Mouse (Mus musculus) liver, embryonic 16.5 days (tissue): ENCODE results near the gene Unc119b. TPM values are rescaled to one million over a fixed set of nuclear protein-coding genes. Genes with fewer than 3 reads are reported as not detected.

Experiments used
- ATAC-seq: fragments of 200-750 bp; cut with Nextera tagmentation; 2 replicates; pipeline ENCODE4 v1.8.0; 2017; ENCODE audit warnings: low read depth, mild to moderate bottlenecking, moderate number of reproducible peaks, moderate library complexity
- H3K27ac ChIP-seq: fragments of 300-500 bp; sonication (generic); 2 replicates; pipeline ENCODE4 v1.5.1; 2014; ENCODE audit warnings: mild to moderate bottlenecking, low read length
- H3K27me3 ChIP-seq: fragments of 300-500 bp; sonication (generic); 2 replicates; pipeline ENCODE4 v1.6.1; 2014; ENCODE audit warnings: low read depth, low read length, mixed read lengths; ENCODE audit not compliant: control insufficient read depth, insufficient read depth
- H3K36me3 ChIP-seq: fragments of 300-500 bp; sonication (generic); 2 replicates; pipeline ENCODE4 v1.6.1; 2014; ENCODE audit warnings: mild to moderate bottlenecking; ENCODE audit not compliant: control insufficient read depth, insufficient read depth
- H3K4me1 ChIP-seq: fragments of 300-500 bp; sonication (generic); 2 replicates; pipeline ENCODE4 v1.6.1; 2014; ENCODE audit warnings: low read depth, low read length, mixed read lengths; ENCODE audit not compliant: control insufficient read depth
- H3K4me2 ChIP-seq: fragments of 300-500 bp; sonication (generic); 2 replicates; pipeline ENCODE4 v1.6.1; 2014; ENCODE audit warnings: low read depth, low read length, mixed read lengths
- H3K4me3 ChIP-seq: fragments of 300-500 bp; sonication (generic); 2 replicates; pipeline ENCODE4 v1.5.1; 2014; ENCODE audit warnings: low read depth, mild to moderate bottlenecking, low read length
- H3K9ac ChIP-seq: fragments of 300-500 bp; sonication (generic); 2 replicates; pipeline ENCODE4 v1.6.1; 2014; ENCODE audit warnings: low read depth, low read length
- H3K9me3 ChIP-seq: fragments of 300-500 bp; sonication (generic); replicated peaks from 2 replicates; pipeline ENCODE4 v1.6.1; 2016; ENCODE audit warnings: low read length; ENCODE audit not compliant: control insufficient read depth
- WGBS: fragments of 180-500 bp; shearing (Covaris S2); extraction: QIAGEN DNeasy Blood & Tissue Kit; methylation state at CpG from one replicate; pipeline ENCODE4 v1.1.7; 2014; ENCODE audit not compliant: insufficient replicate concordance; 5-methylcytosine and 5-hydroxymethylcytosine counted together
- polyA plus RNA-seq: library from polyadenylated mRNA; unstranded; fragments of >200 nt; fragmentation: Nextera tagmentation; extraction: Ambion mirVana; gene quantifications from 2 replicates; pipeline ENCODE4 v1.2.1, GENCODE M21; 2015

Unc119b gene
- polyA plus RNA-seq, result 7.7 and 8.1 TPM in 2 replicates

DNA sequence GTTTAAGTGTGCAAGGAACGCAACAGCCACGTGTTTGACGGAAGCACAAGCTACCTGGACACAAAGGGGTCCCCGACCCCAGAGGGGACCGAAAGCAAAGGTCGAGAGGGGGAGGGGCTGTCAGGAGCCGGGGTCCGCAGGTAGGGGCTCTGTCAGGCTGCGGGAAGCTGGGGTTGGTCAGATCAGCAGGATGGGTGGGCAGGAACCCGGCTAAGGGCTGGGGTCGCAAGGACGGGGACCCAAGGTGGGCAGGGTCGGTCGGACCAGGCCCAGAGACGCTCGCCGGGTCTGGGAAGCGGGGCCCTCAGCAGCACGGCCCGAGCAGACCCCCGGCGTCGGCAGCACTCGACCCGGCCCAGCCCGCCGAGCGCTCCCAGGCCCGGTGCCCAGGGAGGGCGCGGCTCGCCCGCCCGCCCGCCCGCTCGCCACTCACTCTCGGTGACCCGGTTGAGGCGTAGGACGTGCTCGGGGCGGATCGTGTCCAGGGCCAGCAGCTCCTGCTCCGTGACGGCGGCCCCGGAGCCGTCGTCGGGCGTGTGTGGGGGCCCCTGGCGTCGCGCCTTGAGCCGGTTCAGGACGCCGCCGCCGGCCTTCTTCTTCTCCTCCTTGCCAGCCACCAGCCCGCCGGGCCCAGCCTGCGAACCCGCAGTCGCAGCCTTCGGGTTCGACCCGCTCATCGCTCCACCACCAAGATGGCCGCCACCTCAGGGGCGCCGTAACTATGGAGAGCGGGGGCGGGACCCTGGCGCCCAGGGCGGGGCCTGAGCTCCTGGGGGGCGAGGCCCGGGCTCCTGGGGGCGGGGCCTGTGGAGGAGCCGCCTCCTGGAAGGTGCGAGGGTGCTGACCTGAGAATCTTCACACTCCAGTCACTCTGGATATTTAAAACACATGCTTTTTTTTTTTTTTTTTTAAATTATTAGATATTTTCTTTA is at the start of gene Unc119b:
Gene Unc119b, minus strand, starts transcription at position 742 of the 932 bp plus-strand sequence.
- Histone ChIP-seq H3K4me3 (peak within 1 kb of the TSS; percentile 79), H3K27ac (peak within 1 kb of the TSS; percentile 14; the same call in 1 of the 2 replicates), H3K9me3 (no peaks in the 10 kb centered on the region), H3K4me1 (peaks cover 8% of the 10 kb centered on the region), H3K36me3 (no peaks in the 10 kb centered on the region), H3K4me2 (peak within 1 kb of the TSS; percentile 93), H3K9ac (peak within 1 kb of the TSS; percentile 74), H3K27me3 (no peaks in the 10 kb centered on the region; the same call in none of the 2 replicates)
- under 1% methylated on average over 72 of the region's 81 CpGs for WGBS
- peak; percentile 95 for ATAC-seq

DNA sequence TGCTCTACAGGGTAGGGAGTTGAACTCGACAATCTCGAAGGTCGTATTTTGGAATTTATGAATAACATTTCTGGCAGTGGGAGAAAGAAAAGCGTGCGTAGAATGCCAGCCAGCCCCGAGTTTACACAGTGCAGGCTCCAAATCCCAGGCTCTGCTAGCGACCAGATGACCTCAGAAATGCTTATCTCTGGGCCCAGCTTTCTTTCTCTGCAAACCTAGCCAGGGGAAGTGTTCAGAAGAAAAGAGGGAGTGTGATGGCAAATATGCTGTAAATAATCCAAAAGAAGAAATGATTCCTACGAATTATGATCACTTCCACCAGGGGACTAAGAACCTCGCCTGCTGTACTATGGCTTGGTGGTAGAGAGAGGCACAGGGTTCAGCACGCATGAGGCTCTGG is 48.7 kb upstream of the Unc119b start:
- Histone ChIP-seq H3K4me1 (peaks cover 6% of the 10 kb centered on the region), H3K27me3 (peaks cover 32% of the 10 kb centered on the region), H3K9me3 (no peaks in the 10 kb centered on the region), H3K36me3 (no peaks in the 10 kb centered on the region), H3K27ac (no peak overlapping the region), H3K4me2 (no peak overlapping the region), H3K4me3 (no peak overlapping the region), H3K9ac (no peak overlapping the region)
- 28% methylated on average over 10 of the region's 10 CpGs for WGBS
- no peak for ATAC-seq

GRCm38 (mm10) chr5:115182925-115183324 is 48.1 kb upstream of the Unc119b start:
- Histone ChIP-seq H3K4me2 (no peak overlapping the region), H3K27ac (no peak overlapping the region), H3K9me3 (no peaks in the 10 kb centered on the region), H3K4me3 (no peak overlapping the region), H3K27me3 (peaks cover 31% of the 10 kb centered on the region), H3K36me3 (no peaks in the 10 kb centered on the region), H3K9ac (no peak overlapping the region), H3K4me1 (peaks cover 6% of the 10 kb centered on the region)
- 51% methylated on average over 8 of the region's 8 CpGs for whole genome bisulfite sequencing
- ATAC-seq, result no peak

DNA sequence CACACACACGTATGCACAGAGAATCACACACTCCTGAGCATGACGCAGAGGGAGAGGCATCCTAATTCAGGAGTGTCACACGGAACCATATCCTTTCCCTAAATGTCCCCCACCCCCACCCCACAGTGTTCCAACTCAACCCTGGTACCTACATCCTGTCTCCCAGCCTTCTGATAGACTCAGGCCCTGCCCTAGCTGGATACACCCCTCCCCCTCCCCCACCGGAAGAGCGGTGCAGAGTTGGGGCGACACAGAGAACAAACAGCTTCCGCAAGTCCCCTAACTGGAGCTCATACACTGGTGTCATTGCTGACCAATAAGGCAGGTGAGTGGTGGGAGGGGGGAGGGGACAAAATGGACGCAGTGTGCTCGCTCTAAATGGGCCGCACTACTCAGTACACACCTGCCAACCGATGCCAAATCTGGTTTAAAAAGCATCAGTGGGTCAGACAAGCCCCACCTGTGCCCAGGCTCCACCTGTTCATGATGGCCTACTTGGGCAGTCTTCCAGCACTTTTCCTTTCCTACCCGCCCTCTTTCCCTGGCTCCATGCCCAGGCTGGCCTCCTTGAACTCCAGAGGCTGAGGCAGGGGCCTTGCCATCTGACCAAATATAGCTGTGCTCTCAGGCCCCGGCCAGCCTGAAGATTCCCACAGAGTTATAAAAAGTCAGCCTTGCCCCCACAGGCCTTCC is 46.6 kb upstream of the Unc119b start:
- ATAC-seq, result no peak
- Histone ChIP-seq H3K27me3 (peaks cover 18% of the 10 kb centered on the region), H3K9ac (no peak overlapping the region), H3K4me2 (no peak overlapping the region), H3K9me3 (no peaks in the 10 kb centered on the region), H3K4me3 (no peak overlapping the region), H3K36me3 (no peaks in the 10 kb centered on the region), H3K4me1 (no peaks in the 10 kb centered on the region; the same call in 1 of the 2 replicates), H3K27ac (no peak overlapping the region)
- WGBS, result 57% methylated on average over 13 of the region's 13 CpGs

DNA sequence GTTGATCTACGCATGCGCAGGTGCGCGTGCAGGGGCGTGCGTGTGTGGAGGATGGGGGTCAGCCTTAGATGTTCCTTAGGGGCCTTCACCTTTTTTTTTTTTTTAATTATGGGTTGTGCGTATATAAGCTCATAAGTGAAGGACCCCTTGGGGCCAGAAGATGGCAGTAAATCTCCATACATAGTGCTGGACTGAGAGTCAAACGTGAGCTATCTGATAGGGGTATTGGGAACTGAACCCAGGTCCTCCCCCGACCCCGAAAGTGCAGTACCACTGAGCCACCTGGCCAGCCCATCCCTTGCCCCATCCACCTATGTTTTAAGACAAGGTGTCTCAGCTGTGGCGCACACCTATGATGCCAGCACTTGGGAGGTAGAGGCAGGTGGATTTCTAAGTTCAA is 44.8 kb upstream of the Unc119b start:
- no peak overlapping the region for H3K4me3 ChIP-seq
- no peak overlapping the region for H3K9ac ChIP-seq
- H3K27me3 ChIP-seq, result peaks cover 10% of the 10 kb centered on the region
- H3K4me1 ChIP-seq, result no peaks in the 10 kb centered on the region; the same call in 1 of the 2 replicates
- H3K9me3 ChIP-seq, result no peaks in the 10 kb centered on the region
- H3K36me3 ChIP-seq, result no peaks in the 10 kb centered on the region
- no peak overlapping the region for H3K4me2 ChIP-seq
- WGBS, result 76% methylated on average over 11 of the region's 11 CpGs
- ATAC-seq, result no peak
- no peak overlapping the region for H3K27ac ChIP-seq

DNA sequence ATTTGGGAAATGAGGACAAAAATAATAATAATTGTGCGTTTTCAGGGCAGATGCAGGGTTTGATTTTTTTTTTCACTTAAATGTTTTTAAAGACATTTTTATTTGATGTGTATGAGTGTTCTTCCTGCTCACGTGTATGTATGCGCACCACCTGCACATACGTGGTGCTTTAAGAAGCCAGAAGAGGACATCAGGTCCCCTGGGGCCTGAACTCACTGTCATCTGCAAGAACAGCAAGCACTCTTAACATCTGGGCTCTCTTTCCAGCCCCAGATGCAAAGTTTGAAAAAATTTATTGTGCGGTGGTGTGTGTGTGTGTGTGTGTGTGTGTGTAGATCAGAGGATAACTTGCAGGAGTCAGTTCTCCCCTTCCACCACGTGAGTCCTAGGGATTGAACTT is 43.1 kb upstream of the Unc119b start:
- H3K9ac ChIP-seq, result no peak overlapping the region
- no peak overlapping the region for H3K4me2 ChIP-seq
- H3K36me3 ChIP-seq, result no peaks in the 10 kb centered on the region
- H3K4me1 ChIP-seq, result no peaks in the 10 kb centered on the region
- peaks cover 1% of the 10 kb centered on the region; the same call in 1 of the 2 replicates for H3K27me3 ChIP-seq
- no peak overlapping the region for H3K4me3 ChIP-seq
- no peak overlapping the region for H3K27ac ChIP-seq
- WGBS, result 77% methylated on average over 6 of the region's 6 CpGs
- ATAC-seq, result no peak
- H3K9me3 ChIP-seq, result no peaks in the 10 kb centered on the region

DNA sequence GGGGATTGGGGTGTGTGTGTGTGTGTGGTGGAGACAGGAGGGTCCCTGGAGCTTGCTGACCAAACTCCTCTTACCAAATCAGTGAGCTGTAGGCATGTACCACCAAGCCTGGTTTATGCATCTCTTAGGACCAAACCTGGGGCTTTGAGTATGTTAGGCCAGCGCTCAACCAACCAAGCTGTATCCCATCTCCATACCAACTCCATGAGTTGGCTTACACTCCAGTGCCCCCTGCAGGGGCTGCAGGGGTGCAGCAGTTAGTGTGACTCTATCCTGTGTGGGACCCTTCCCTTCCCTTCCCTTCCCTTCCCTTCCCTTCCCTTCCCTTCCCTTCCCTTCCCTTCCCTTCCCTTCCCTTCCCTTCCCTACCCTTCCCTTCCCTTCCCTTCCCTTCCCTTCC is 39.8 kb upstream of the Unc119b start:
- no peak for ATAC-seq
- no peak overlapping the region for H3K4me2 ChIP-seq
- no peak overlapping the region for H3K4me3 ChIP-seq
- H3K27ac ChIP-seq, result no peak overlapping the region
- H3K9me3 ChIP-seq, result no peaks in the 10 kb centered on the region
- no peaks in the 10 kb centered on the region for H3K27me3 ChIP-seq
- no peak overlapping the region for H3K9ac ChIP-seq
- no peaks in the 10 kb centered on the region for H3K36me3 ChIP-seq
- no peaks in the 10 kb centered on the region for H3K4me1 ChIP-seq
- WGBS, result 85% methylated on average over 1 of the region's 1 CpGs

DNA sequence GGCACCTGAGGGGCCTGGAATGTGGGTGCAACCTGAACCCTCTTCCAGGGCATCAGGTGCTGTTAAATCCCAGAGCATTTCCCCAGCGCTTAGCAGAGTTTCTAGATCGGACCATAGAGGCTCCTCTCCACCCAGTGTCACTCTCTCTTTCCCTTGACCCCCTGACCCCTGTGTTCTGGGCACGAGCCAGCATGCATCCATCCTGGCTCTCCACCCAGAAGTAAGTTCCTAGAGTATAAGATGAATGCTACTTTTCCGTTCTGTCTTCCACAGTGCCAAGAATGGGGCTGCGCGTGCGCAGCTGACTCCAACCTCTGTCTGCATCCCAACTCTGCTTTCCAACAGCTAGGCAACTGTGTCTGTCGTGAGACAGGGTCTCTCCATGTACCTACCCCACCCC is 35.4 kb upstream of the Unc119b start:
- Histone ChIP-seq H3K4me2 (no peak overlapping the region), H3K9me3 (no peaks in the 10 kb centered on the region), H3K4me3 (no peak overlapping the region), H3K36me3 (no peaks in the 10 kb centered on the region), H3K9ac (no peak overlapping the region), H3K27ac (no peak overlapping the region), H3K27me3 (no peaks in the 10 kb centered on the region), H3K4me1 (peaks cover 4% of the 10 kb centered on the region; the same call in 1 of the 2 replicates)
- no peak for ATAC-seq
- WGBS, result 84% methylated on average over 8 of the region's 8 CpGs
